Mouse (Mus musculus) liver, embryonic 14.5 days (tissue): ENCODE data around the gene Phex. TPM values are rescaled to one million over a fixed set of nuclear protein-coding genes. Genes with fewer than 3 reads are reported as not detected.

Experiments used
- ATAC-seq: fragments of 200-750 bp; cut with Nextera tagmentation; 2 replicates; pipeline ENCODE4 v1.8.0; 2017; ENCODE audit warnings: moderate number of reproducible peaks, mild to moderate bottlenecking, moderate library complexity; ENCODE audit not compliant: insufficient read depth
- DNase-seq, 3 experiments: peaks; one replicate each; pipeline ENCODE4 v3.0.0-alpha.2; 2012 to 2013; ENCODE audit warnings: low read depth in 3 of 3, low spot score in 3 of 3
- H3K27ac ChIP-seq: fragments of 300-500 bp; sonication (generic); 2 replicates; pipeline ENCODE4 v1.5.1; 2014; ENCODE audit warnings: moderate library complexity, mild to moderate bottlenecking, control low read depth, inconsistent platforms
- H3K27me3 ChIP-seq: fragments of 300-500 bp; sonication (generic); 2 replicates; pipeline ENCODE4 v1.6.1; 2014; ENCODE audit warnings: mild to moderate bottlenecking, low read length, moderate library complexity; ENCODE audit not compliant: control insufficient read depth, insufficient read depth
- H3K36me3 ChIP-seq: fragments of 300-500 bp; sonication (generic); replicated peaks from 2 replicates; pipeline ENCODE4 v1.6.1; 2014; ENCODE audit warnings: low read depth; ENCODE audit not compliant: control insufficient read depth, insufficient read depth
- H3K4me1 ChIP-seq, 2 experiments: fragments of 200-500 bp in 1 of 2; fragments of 300-500 bp in 1 of 2; sonication (generic) in 1 of 2; replicated peaks; 2 replicates each; pipeline ENCODE4 v1.6.1; 2012 to 2014; ENCODE audit warnings: antibody characterized with exemption in 1 of 2, inconsistent platforms in 1 of 2, low read length in 1 of 2; ENCODE audit not compliant: control insufficient read depth in 2 of 2, insufficient read depth in 2 of 2
- H3K4me2 ChIP-seq: fragments of 300-500 bp; sonication (generic); 2 replicates; pipeline ENCODE4 v1.6.1; 2014; ENCODE audit warnings: low read depth, mild to moderate bottlenecking, control low read depth, moderate library complexity
- H3K4me3 ChIP-seq, 2 experiments: fragments of 200-500 bp in 1 of 2; fragments of 300-500 bp in 1 of 2; sonication (generic) in 1 of 2; 2 replicates each; pipeline ENCODE4 v1.5.1; 2012 to 2014; ENCODE audit warnings: low read depth in 2 of 2, low read length in 2 of 2, mild to moderate bottlenecking in 2 of 2, control low read depth in 1 of 2, inconsistent platforms in 1 of 2, moderate library complexity in 1 of 2; ENCODE audit not compliant: insufficient read depth in 1 of 2
- H3K9ac ChIP-seq: fragments of 300-500 bp; sonication (generic); replicated peaks from 2 replicates; pipeline ENCODE4 v1.6.1; 2014; ENCODE audit warnings: mild to moderate bottlenecking, control low read depth, moderate library complexity
- H3K9me3 ChIP-seq: fragments of 300-500 bp; sonication (generic); 2 replicates; pipeline ENCODE4 v1.6.1; 2016; ENCODE audit warnings: low read length, mixed read lengths; ENCODE audit not compliant: control insufficient read depth
- CTCF ChIP-seq: IDR thresholded peaks from 2 replicates; pipeline ENCODE4 v1.5.1; 2016; ENCODE audit warnings: antibody characterized with exemption, low read depth, control low read depth
- EP300 ChIP-seq: IDR thresholded peaks from 2 replicates; pipeline ENCODE4 v1.6.1; 2016; ENCODE audit warnings: antibody characterized with exemption, low read depth
- WGBS: fragments of 180-500 bp; shearing (Covaris S2); extraction: QIAGEN DNeasy Blood & Tissue Kit; methylation state at CpG from one replicate; pipeline ENCODE4 v1.1.7; 2014; ENCODE audit not compliant: insufficient replicate concordance; 5-methylcytosine and 5-hydroxymethylcytosine counted together
- polyA plus RNA-seq, 2 experiments: library from polyadenylated mRNA; depleted of rRNA in 1 of 2; stranded (reverse) in 1 of 2; unstranded in 1 of 2; fragments of >200 nt; fragmentation: Nextera tagmentation in 1 of 2; extraction: Ambion mirVana in 1 of 2; gene quantifications; 2 replicates each; pipeline versions ENCODE4 v1.2.1 to v1.2.3; 2012 to 2014

Gene Phex
- polyA plus RNA-seq, 2 experiments, result 0.01 TPM; not detected in 1

GRCm38 (mm10) chrX:157355521-157355920 lies 59.6 kb downstream of the Phex start:
- no peak overlapping the region for H3K27ac ChIP-seq
- no peak for TF ChIP-seq CTCF
- no peak for TF ChIP-seq EP300
- H3K9me3 ChIP-seq, result no peaks in the 10 kb centered on the region
- no peak overlapping the region for H3K4me2 ChIP-seq
- DNase-seq (no peak), ATAC-seq (no peak)
- H3K36me3 ChIP-seq, result no peaks in the 10 kb centered on the region
- 58% methylated on average over 4 of the region's 4 CpGs for WGBS
- H3K9ac ChIP-seq, result no peak overlapping the region
- H3K27me3 ChIP-seq, result no peaks in the 10 kb centered on the region
- no peaks in the 10 kb centered on the region for H3K4me1 ChIP-seq
- H3K4me3 ChIP-seq, result no peak overlapping the region

- Histone ChIP-seq H3K9me3 (no peaks in the 10 kb centered on the region), H3K4me3 (no peak overlapping the region), H3K27ac (no peak overlapping the region), H3K4me1 (no peaks in the 10 kb centered on the region), H3K36me3 (no peaks in the 10 kb centered on the region), H3K27me3 (no peaks in the 10 kb centered on the region), H3K9ac (no peak overlapping the region), H3K4me2 (no peak overlapping the region)
- DNase-seq (no peak), ATAC-seq (no peak)
- 61% methylated on average over 6 of the region's 6 CpGs for whole genome bisulfite sequencing
- TF ChIP-seq EP300, result no peak
- TF ChIP-seq CTCF, result no peak
Measured at GRCm38 (mm10) chrX:157346201-157346600, 68.9 kb downstream of the Phex start.

GRCm38 (mm10) chrX:157334726-157335125 lies 80.4 kb downstream of the Phex start:
- no peak for ATAC-seq
- 32% methylated on average over 4 of the region's 4 CpGs for WGBS

GRCm38 (mm10) chrX:157329821-157330220 lies 85.3 kb downstream of the Phex start:
- H3K4me3 ChIP-seq, result no peak overlapping the region
- H3K27ac ChIP-seq, result no peak overlapping the region
- H3K36me3 ChIP-seq, result no peaks in the 10 kb centered on the region
- 58% methylated on average over 3 of the region's 3 CpGs for WGBS
- H3K9ac ChIP-seq, result no peak overlapping the region
- no peaks in the 10 kb centered on the region for H3K27me3 ChIP-seq
- H3K9me3 ChIP-seq, result no peaks in the 10 kb centered on the region
- no peak for ATAC-seq
- no peak overlapping the region for H3K4me2 ChIP-seq
- H3K4me1 ChIP-seq, result no peaks in the 10 kb centered on the region
- no peak for DNase-seq
- no peak for TF ChIP-seq EP300
- no peak for TF ChIP-seq CTCF

More at GRCm38 (mm10) chrX:157334726-157335125, 80.4 kb downstream of the Phex start:
- H3K9me3 ChIP-seq, result no peaks in the 10 kb centered on the region
- no peak for TF ChIP-seq EP300
- TF ChIP-seq CTCF, result no peak
- H3K4me2 ChIP-seq, result no peak overlapping the region
- no peaks in the 10 kb centered on the region for H3K27me3 ChIP-seq
- H3K4me1 ChIP-seq, result no peaks in the 10 kb centered on the region
- H3K27ac ChIP-seq, result no peak overlapping the region
- H3K36me3 ChIP-seq, result no peaks in the 10 kb centered on the region
- no peak for DNase-seq
- no peak overlapping the region for H3K4me3 ChIP-seq
- H3K9ac ChIP-seq, result no peak overlapping the region

- no peak overlapping the region for H3K4me2 ChIP-seq
- H3K9ac ChIP-seq, result no peak overlapping the region
- H3K36me3 ChIP-seq, result no peaks in the 10 kb centered on the region
- no peaks in the 10 kb centered on the region for H3K4me1 ChIP-seq
- no peak for DNase-seq
- no peaks in the 10 kb centered on the region for H3K27me3 ChIP-seq
- 48% methylated on average over 1 of the region's 1 CpGs for WGBS
- no peak for ATAC-seq
- no peak overlapping the region for H3K27ac ChIP-seq
- H3K4me3 ChIP-seq, result no peak overlapping the region
- no peaks in the 10 kb centered on the region for H3K9me3 ChIP-seq
- TF ChIP-seq CTCF, result no peak
- no peak for TF ChIP-seq EP300
Measured at GRCm38 (mm10) chrX:157328396-157328795, 86.7 kb downstream of the Phex start.

GRCm38 (mm10) chrX:157327756-157328155 lies 87.4 kb downstream of the Phex start:
- WGBS, result 79% methylated on average over 3 of the region's 3 CpGs
- no peak overlapping the region for H3K27ac ChIP-seq
- no peaks in the 10 kb centered on the region for H3K27me3 ChIP-seq
- no peak overlapping the region for H3K4me3 ChIP-seq
- TF ChIP-seq EP300 (no peak), CTCF (no peak)
- no peak overlapping the region for H3K4me2 ChIP-seq
- no peaks in the 10 kb centered on the region for H3K4me1 ChIP-seq
- DNase-seq, result no peak
- ATAC-seq, result no peak
- no peaks in the 10 kb centered on the region for H3K36me3 ChIP-seq
- no peak overlapping the region for H3K9ac ChIP-seq
- no peaks in the 10 kb centered on the region for H3K9me3 ChIP-seq
